Mouse (Mus musculus) gastrocnemius, postnatal 10 days (tissue): Measurements from ENCODE around the gene C730034F03Rik. TPM values are rescaled to one million over a fixed set of nuclear protein-coding genes. Genes with fewer than 3 reads are reported as not detected.
"Not testable (repeated sequence)": the region's sequence is repeated elsewhere in the genome, so short reads cannot be mapped to it uniquely, and the experiment has no call there.

ENCODE experiments used
- DNase-seq: peaks from one replicate; pipeline ENCODE4 v3.0.0; 2021; ENCODE audit warnings: mixed read lengths
- long read RNA-seq, 2 experiments: library from polyadenylated mRNA; stranded (forward); transcript quantifications; one replicate each; pipeline ENCODE4 v2.0.0; 2021
- total RNA-seq, 2 experiments: library from RNA; stranded (reverse); gene quantifications; 2 replicates each; pipeline ENCODE4 v1.2.3; 2021

The C730034F03Rik gene
- total RNA-seq: under 1 TPM; 0.38 to 0.88 TPM
- long read RNA-seq, experiment 1: 0 reads
- long read RNA-seq, experiment 2, partial matches to known transcripts: 0 of 1 reads
- long read RNA-seq, experiment 2, other reads (novel, unspliced or antisense): 0 of 1 reads

DNA sequence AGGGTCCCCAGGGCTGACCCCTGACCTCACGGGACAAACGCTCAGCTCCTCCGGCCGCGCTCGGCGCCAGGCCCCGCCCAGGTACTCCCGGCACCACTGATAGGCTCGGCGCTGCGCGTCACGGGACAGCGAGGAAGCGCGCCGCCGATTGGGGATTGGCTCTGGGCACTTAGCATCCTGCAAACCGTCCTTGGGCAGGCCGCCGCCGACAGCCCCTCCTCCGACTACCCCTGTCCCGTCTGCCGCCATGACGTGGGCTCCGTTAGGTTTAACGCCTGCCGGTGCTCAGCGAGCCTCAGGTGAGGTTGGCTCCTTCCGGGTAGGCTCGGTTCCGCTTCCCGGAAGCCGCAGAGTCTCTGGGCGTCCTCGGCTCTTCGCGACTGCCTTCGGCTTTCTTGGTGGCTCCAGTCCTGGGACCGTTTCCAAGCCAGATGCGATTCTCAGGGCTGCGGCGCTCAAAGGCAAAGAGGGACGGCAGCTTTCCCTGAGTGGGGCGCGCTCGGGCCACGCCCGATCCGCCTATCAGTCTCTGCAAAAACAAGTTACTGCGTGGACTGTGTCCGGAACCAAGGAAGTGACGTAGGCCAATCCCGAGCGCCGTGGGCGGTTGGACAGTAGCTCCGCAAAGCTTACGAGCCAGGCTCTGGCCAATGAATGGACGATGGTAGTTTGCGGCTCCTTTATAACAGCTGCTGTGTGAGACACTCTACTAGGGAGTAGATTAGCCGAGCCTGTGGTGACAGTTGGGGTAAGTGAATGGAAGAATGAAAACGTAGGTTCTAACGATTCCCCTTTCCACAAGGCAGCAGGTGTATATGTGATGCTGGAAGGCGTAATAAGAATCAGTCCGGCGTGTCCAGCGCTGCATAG lies at the start of gene C730034F03Rik, which contains the start of the genes Gm44502 and Chkb:
C730034F03Rik (plus strand) TSS at position 238 of the 870 bp plus-strand sequence.
Gm44502 (minus strand) TSS at position 345 of the 870 bp plus-strand sequence.
Chkb (minus strand) TSS at position 557 of the 870 bp plus-strand sequence.
- DNase-seq: peak; percentile 91

GRCm38 (mm10) chr15:89384617-89385016 lies 44.8 kb upstream of the C730034F03Rik start, which contains the start of gene Klhdc7b:
Gene Klhdc7b, plus strand, starts transcription at chr15:89384917.
- no peak for DNase-seq

GRCm38 (mm10) chr15:89387127-89387526 lies 42.3 kb upstream of the C730034F03Rik start:
- DNase-seq: no peak

- DNase-seq: no peak
Observed at GRCm38 (mm10) chr15:89390081-89390480, 39.3 kb upstream of the C730034F03Rik start.

- DNase-seq: no peak
Observed at GRCm38 (mm10) chr15:89396883-89397282, 32.5 kb upstream of the C730034F03Rik start.

DNA sequence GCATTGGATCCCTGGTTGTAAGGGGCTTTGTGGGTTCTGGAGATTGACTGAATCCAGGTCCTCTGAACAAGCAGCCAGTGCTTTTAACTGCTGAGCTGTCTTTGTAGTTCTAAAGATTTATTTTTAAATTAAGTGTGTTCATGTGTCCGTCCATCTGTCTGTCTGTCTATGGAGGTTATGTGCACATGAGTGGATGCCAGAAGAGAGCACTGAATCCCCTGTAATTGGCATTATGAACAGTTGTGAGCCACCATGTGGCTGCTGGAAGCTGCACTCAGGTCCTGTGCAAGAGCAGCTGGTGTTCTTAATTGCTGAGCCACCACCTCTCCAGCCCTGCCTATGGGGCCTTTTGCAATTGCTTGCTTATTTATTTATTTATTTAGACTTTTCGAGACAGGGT lies 31.2 kb upstream of the C730034F03Rik start:
- DNase-seq: no peak

- DNase-seq: no peak
Observed at GRCm38 (mm10) chr15:89399716-89400115, 29.7 kb upstream of the C730034F03Rik start.

GRCm38 (mm10) chr15:89402471-89402870 lies 26.9 kb upstream of the C730034F03Rik start:
- DNase-seq: no peak

GRCm38 (mm10) chr15:89404831-89405623 lies 24.4 kb upstream of the C730034F03Rik start:
- no peak for DNase-seq

DNA sequence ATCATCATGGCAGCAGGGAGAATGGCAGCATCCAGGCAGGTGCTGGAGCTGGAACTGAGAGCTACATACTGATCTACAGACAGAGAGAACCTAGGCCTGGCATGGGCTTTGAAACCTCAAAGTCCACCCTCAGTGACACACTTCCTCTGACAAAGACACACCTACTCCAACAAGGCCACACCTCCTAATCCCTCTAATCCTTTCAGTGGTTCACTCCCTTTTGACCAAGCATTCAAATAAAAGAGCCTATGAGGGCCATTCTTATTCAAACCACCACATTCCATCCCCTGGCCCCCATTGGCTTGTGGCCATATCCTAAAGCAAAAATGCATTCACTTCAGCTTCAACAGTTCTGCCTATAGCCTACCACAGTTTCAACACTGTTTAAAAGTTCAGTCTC lies 22.7 kb upstream of the C730034F03Rik start:
- no peak for DNase-seq

DNA sequence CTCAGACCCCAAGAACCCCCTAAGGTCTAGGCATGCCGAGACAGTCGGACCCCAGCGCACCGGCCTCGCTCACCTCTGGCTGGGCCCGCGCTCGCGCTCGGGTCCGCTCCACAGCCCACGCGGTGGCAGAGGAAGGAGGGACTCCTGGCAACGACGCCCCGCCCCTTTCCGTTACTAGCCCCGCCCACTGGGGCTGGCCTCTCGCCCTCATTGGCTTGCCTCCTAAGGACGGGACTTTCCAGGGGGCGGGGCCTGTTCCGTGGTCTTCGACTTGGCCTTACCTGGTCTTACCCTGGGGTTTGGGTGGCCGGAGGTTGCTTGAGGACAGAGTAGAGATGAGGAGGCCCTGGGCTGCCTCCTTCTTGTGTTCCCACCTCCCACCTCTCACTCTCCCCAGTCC lies 19.3 kb upstream of the C730034F03Rik start, which contains the start of gene Syce3:
Syce3 (minus strand) TSS at position 386 of the 400 bp plus-strand sequence.
- no peak for DNase-seq

DNA sequence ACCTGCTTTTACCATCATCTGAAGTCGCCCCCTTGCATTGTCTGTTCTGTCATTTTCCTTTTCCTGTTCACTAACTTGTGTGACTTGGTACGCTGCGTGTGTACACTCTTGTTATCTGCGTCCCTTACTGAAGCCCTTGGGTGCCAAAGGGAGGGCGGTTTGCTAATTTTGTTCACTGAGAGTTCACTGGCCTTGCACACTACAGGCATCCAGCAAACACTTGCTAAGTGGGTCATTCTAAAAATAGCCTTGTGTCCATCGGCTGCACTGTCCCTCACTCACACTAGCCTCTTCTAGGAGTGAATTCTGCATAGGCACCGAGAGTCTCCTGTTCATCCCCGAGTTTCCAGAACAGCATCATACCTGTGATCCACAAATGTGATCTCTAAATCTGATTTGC lies 14.1 kb upstream of the C730034F03Rik start:
- DNase-seq: no peak

GRCm38 (mm10) chr15:89421938-89422337 lies 7.5 kb upstream of the C730034F03Rik start:
- DNase-seq: no peak

- no peak for DNase-seq
Observed at GRCm38 (mm10) chr15:89424621-89425020, 4.8 kb upstream of the C730034F03Rik start.

- peak; percentile 53 for DNase-seq
Observed at GRCm38 (mm10) chr15:89425711-89426121, 3.7 kb upstream of the C730034F03Rik start, which contains the start of gene Cpt1b. Gene Cpt1b, minus strand, starts transcription at chr15:89425863.

DNA sequence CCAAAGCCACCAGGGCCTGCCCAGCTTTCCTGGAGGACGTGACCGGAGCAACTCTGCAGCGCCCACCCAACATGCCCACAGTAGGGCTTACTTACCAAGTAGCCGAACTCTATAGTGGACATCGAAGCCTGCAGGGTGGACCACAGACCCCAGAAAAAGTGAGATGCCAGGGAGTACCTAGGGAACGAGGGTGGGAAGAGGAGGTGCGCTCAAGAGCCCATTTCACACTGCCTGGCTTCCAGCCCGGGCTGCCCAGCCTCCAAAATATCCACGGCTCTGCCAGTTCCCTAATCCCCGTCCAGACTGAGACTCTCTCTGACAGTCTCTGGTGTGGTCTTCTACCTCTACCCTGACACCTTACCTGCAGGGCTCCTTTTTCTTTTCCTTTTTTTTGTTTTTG lies 2.7 kb upstream of the C730034F03Rik start:
- peak; percentile 29 for DNase-seq

GRCm38 (mm10) chr15:89428136-89428790 lies 1.1 kb upstream of the C730034F03Rik start:
- no peak for DNase-seq

GRCm38 (mm10) chr15:89428821-89429351 lies 503 bp upstream of the C730034F03Rik start:
- no peak for DNase-seq

- DNase-seq: no peak
Observed at GRCm38 (mm10) chr15:89430341-89430740, 952 bp downstream of the C730034F03Rik start.

DNA sequence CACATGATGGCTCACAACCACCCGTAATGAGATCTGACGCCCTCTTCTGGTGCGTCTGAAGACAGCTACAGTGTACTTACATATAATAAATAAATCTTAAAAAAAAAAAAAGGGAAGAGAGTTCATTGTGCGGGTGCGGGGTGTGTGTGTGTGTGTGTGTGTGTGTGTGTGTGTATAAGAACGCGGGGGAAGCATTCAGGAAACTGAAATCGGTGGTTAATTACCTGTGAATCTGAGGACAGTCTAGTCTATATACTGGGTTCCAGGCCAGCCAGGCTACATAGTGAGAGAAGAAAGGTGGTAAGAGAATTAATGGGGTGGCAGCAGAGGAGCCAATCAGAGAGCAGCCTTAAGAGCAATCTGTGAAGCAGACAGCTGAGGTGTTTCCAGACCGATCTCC lies 1.4 kb downstream of the C730034F03Rik start:
- not testable (repeated sequence) for DNase-seq

DNA sequence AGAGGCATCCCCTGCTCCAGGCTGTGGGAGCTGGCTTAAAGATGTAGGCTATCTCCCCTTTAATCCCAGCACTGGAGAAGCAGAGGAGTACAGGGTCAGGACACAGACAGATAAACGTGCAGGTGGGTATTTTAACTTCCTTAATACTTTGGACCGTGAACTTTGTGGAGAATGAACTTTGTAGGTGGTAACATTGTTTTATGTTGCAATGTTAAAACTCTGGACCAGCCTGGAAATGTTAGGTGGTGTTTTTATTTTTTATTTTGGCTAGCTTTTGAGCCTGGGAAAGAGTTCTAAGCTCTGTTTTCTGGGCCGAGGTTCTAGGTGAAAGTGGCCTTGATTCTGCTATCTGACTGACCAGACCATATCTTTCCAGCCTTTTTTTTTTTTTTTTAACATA lies 1.9 kb downstream of the C730034F03Rik start:
- DNase-seq: no peak

- no peak for DNase-seq
Observed at GRCm38 (mm10) chr15:89431806-89432205, 2.4 kb downstream of the C730034F03Rik start.
